9 mouse cellular contexts compared by ENCODE assay signal in genomic region chr8:122224650-122225022, GRCm38 (mm10). TPM values are rescaled to one million over a fixed set of nuclear protein-coding genes. Genes with fewer than 3 reads are reported as not detected.
DNase-seq lines count a peak whose midpoint lies in the region; ATAC-seq lines count a peak whose summit lies in the region.
"Had no signal": no experiment of that assay in that cellular context is flagged by ENCODE, and none has a peak within 500 bp of the region (broad histone marks: within the 10 kb centered on the region; RNA-seq: fewer than 3 reads in every experiment).

No protein-coding gene starts in this region.

- no peaks in the 10 kb centered on the region for H3K36me3 ChIP-seq in heart, embryonic 13.5 days
- H3K36me3 ChIP-seq in embryonic facial prominence, embryonic 11.5 days (replicated peaks; ENCODE audit: control insufficient read depth, insufficient read depth, low read depth, low read length): no peaks in the 10 kb centered on the region
- H3K36me3 ChIP-seq: G1E had no signal

- peaks cover 21% of the 10 kb centered on the region for H3K4me1 ChIP-seq in heart, embryonic 13.5 days
- H3K4me1 ChIP-seq in embryonic facial prominence, embryonic 11.5 days (ENCODE audit: control insufficient read depth, insufficient read depth, low read length): no peaks in the 10 kb centered on the region

- H3K27me3 ChIP-seq in heart, embryonic 13.5 days (replicated peaks): peaks cover 42% of the 10 kb centered on the region
- H3K27me3 ChIP-seq in embryonic facial prominence, embryonic 11.5 days (ENCODE audit: control insufficient read depth, insufficient read depth, low read length): peaks cover 8% of the 10 kb centered on the region

- WGBS in heart, embryonic 13.5 days: 61% methylated on average over 6 of the region's 6 CpGs
- 20% methylated on average over 6 of the region's 6 CpGs for WGBS in embryonic facial prominence, embryonic 11.5 days

- 0 out of 2 replicates have a peak overlapping the region, but pooled peaks have one; percentile 16 for H3K27ac ChIP-seq in heart, embryonic 13.5 days (replicated peaks)
- H3K27ac ChIP-seq in embryonic facial prominence, embryonic 11.5 days (replicated peaks; ENCODE audit: low read depth, low read length): no peak overlapping the region

- no peak for DNase-seq in heart, adult 9 months (ENCODE audit: low spot score in 2 of 2)
- peak; percentile 89 for DNase-seq in 3T3-L1 (ENCODE audit: low read depth, low spot score)
- peak; percentile 40 for DNase-seq in embryonic facial prominence, embryonic 11.5 days (ENCODE audit: low spot score)
- DNase-seq in layer of hippocampus, postnatal 36 days: peak; percentile 51 to 55
- DNase-seq in gastrocnemius, postnatal 25 days: no peak
- no peak for DNase-seq in lung, postnatal 14 days
- DNase-seq in kidney, adult 18-20 months: no peak

- no peak overlapping the region for H3K9ac ChIP-seq in heart, embryonic 13.5 days
- H3K9ac ChIP-seq in embryonic facial prominence, embryonic 11.5 days (replicated peaks; ENCODE audit: low read length): no peak overlapping the region

- no peak overlapping the region for H3K4me3 ChIP-seq in heart, embryonic 13.5 days
- no peak overlapping the region for H3K4me3 ChIP-seq in embryonic facial prominence, embryonic 11.5 days (ENCODE audit: low read depth, low read length)

- H3K9me3 ChIP-seq in heart, embryonic 13.5 days: no peaks in the 10 kb centered on the region
- H3K9me3 ChIP-seq in embryonic facial prominence, embryonic 11.5 days (replicated peaks; ENCODE audit: control insufficient read depth, low read length): no peaks in the 10 kb centered on the region
- H3K9me3 ChIP-seq: G1E had no signal

- no peak for ATAC-seq in heart, embryonic 13.5 days (ENCODE audit: extremely low read depth, insufficient number of reproducible peaks, low FRiP score, low TSS enrichment)
- ATAC-seq in embryonic facial prominence, embryonic 11.5 days (replicated peaks; ENCODE audit: insufficient number of reproducible peaks, low FRiP score, low TSS enrichment, low read depth): no peak

- no peak overlapping the region for H3K4me2 ChIP-seq in heart, embryonic 13.5 days
- H3K4me2 ChIP-seq in embryonic facial prominence, embryonic 11.5 days (ENCODE audit: low read depth, low read length): no peak overlapping the region

RNA-seq across cellular contexts. Expression of gene Zfpm1, which starts 57.3 kb away (rescaled TPM):
- 3.8 TPM in 2 replicates for polyA plus RNA-seq in heart, embryonic 13.5 days (2015; fragmentation: Nextera tagmentation; extraction: Ambion mirVana)
- polyA plus RNA-seq in embryonic facial prominence, embryonic 11.5 days (2014; fragmentation: Nextera tagmentation; extraction: Ambion mirVana): 1.5 and 1.8 TPM in 2 replicates
- 10 to 100 TPM; 34.7 to 36.9 TPM for total RNA-seq in layer of hippocampus, postnatal 36 days (2021)
- total RNA-seq in gastrocnemius, postnatal 25 days (2021): 1 to 10 TPM; 8.5 to 8.8 TPM

Comparison
In these comparisons a context has a peak if more than half of its experiments do, and no peak if none do; other contexts are left out.
1. DNase-seq: peak in 3T3-L1 (single experiment), embryonic facial prominence, embryonic 11.5 days (single experiment) and layer of hippocampus, postnatal 36 days (2 of 2); none in heart, adult 9 months (0 of 2), gastrocnemius, postnatal 25 days (single experiment), lung, postnatal 14 days (single experiment) and kidney, adult 18-20 months (single experiment).